ENCODE assay signal across 15 mouse cellular contexts in the genomic region with DNA sequence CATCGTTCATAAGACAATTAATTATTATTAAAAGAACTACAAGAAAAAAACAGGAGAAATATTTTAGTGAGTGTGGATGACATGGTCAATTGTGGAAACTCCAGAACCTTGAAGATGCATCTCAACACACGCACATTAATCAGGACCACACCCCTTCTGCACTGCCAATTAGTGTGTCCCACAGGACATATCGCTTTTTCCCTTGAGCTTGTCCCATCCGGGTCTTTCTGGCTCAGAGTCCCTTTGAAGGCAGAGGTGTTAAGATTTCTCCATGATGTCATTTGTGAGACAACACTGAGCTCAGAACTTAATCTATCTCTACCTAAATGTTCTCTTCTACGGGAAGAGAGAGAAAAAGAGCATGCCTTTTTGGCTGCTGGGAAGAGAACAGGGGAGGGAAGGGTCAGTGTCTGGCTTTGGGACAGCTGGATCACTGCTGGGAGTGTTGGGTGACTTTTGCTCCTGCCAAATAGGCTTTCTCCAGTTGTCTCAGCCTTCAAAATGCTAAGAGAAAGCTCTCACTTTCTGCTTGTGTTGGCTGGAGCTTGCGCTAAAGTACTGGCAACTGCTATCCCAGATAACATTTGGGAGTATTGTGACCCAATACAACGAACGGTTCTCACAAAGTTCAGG.
DNase-seq lines count a peak whose midpoint lies in the region; ATAC-seq and TF ChIP-seq lines count a peak whose summit lies in the region.
"Had no signal": no experiment of that assay in that cellular context is flagged by ENCODE, and none has a peak within 500 bp of the region (broad histone marks: within the 10 kb centered on the region; RNA-seq: fewer than 3 reads in every experiment).

No protein-coding gene starts in this region.

- no peak overlapping the region for H3K4me3 ChIP-seq in heart, adult 2 months
- H3K4me3 ChIP-seq in heart, embryonic 10.5 days = no peak overlapping the region
- H3K4me3 ChIP-seq in lung, embryonic 15.5 days = no peak overlapping the region
- H3K4me3 ChIP-seq in midbrain, embryonic 14.5 days (replicated peaks; ENCODE audit: low read depth, low read length) = no peak overlapping the region
- H3K4me3 ChIP-seq: left cerebral cortex, adult 2 months; liver, embryonic 15.5 days had no signal

- no peak for TF ChIP-seq POLR2A in heart, adult 2 months (IDR thresholded peaks at IDR 0.05; ENCODE audit: insufficient read depth, low read depth, low read length)

- no peaks in the 10 kb centered on the region for H3K79me2 ChIP-seq in heart, adult 2 months (replicated peaks; ENCODE audit: control insufficient read depth, insufficient read depth, low read length)

- ATAC-seq in lung, embryonic 15.5 days (ENCODE audit: borderline replicate concordance, extremely low read depth, low FRiP score, low TSS enrichment) = peak; percentile 57; the same call in 1 of the 2 replicates
- ATAC-seq in midbrain, embryonic 14.5 days (ENCODE audit: low FRiP score, low TSS enrichment) = no peak
- ATAC-seq: CD4-positive, CD25-positive, alpha-beta regulatory T cell, adult 4 months; midbrain, embryonic 16.5 days; Patski had no signal

- H3K9me3 ChIP-seq in heart, embryonic 10.5 days = no peaks in the 10 kb centered on the region
- H3K9me3 ChIP-seq in lung, embryonic 15.5 days = no peaks in the 10 kb centered on the region
- H3K9me3 ChIP-seq in midbrain, embryonic 14.5 days (ENCODE audit: control insufficient read depth, low read length) = no peaks in the 10 kb centered on the region
- H3K9me3 ChIP-seq: liver, embryonic 15.5 days had no signal

- H3K4me1 ChIP-seq in heart, adult 2 months (ENCODE audit: control insufficient read depth, insufficient read depth, low read length) = no peaks in the 10 kb centered on the region; the same call in 1 of the 2 replicates
- 0 out of 2 replicates have a peak, but pooled peaks cover 4% of the 10 kb centered on the region for H3K4me1 ChIP-seq in heart, embryonic 10.5 days
- peaks cover 10% of the 10 kb centered on the region; the same call in 1 of the 2 replicates for H3K4me1 ChIP-seq in lung, embryonic 15.5 days
- no peaks in the 10 kb centered on the region for H3K4me1 ChIP-seq in midbrain, embryonic 14.5 days (ENCODE audit: control insufficient read depth, insufficient read depth, low read length)

- H3K27me3 ChIP-seq in heart, adult 2 months (ENCODE audit: control insufficient read depth, insufficient read depth, low read length) = no peaks in the 10 kb centered on the region
- no peaks in the 10 kb centered on the region for H3K27me3 ChIP-seq in heart, embryonic 10.5 days (ENCODE audit: insufficient read depth, poor library complexity, severe bottlenecking)
- H3K27me3 ChIP-seq in lung, embryonic 15.5 days = no peaks in the 10 kb centered on the region
- no peaks in the 10 kb centered on the region for H3K27me3 ChIP-seq in midbrain, embryonic 14.5 days (ENCODE audit: control insufficient read depth, insufficient read depth, low read length)
- H3K27me3 ChIP-seq: liver, embryonic 15.5 days; Patski had no signal

- no peak for TF ChIP-seq CTCF in heart, adult 2 months (IDR thresholded peaks at IDR 0.05)

- no peak overlapping the region for H3K27ac ChIP-seq in heart, adult 2 months
- H3K27ac ChIP-seq in heart, embryonic 10.5 days = no peak overlapping the region
- H3K27ac ChIP-seq in lung, embryonic 15.5 days = no peak overlapping the region
- H3K27ac ChIP-seq in midbrain, embryonic 14.5 days (replicated peaks; ENCODE audit: low read depth, low read length) = no peak overlapping the region
- H3K27ac ChIP-seq: left cerebral cortex, adult 2 months; liver, embryonic 15.5 days had no signal

- DNase-seq in heart, adult 2 months = peak; percentile 39 to 67
- DNase-seq in heart, embryonic 10.5 days (ENCODE audit: low spot score) = no peak
- DNase-seq in adipocyte (ENCODE audit: low spot score) = peak; percentile 96
- DNase-seq in gastrocnemius, postnatal 36 days = peak; percentile 32 to 49
- DNase-seq in midbrain, embryonic 14.5 days = no peak
- DNase-seq in frontal cortex, postnatal 36 days (ENCODE audit: low spot score in 2 of 2) = no peak
- DNase-seq in thymus, postnatal 36 days = no peak
- DNase-seq: cerebellum, postnatal 36 days; thymus, postnatal 4 days had no signal

- intact Hi-C loops in heart, adult 2 months (cut with DNase I) = no loop called here
- intact Hi-C loops in gastrocnemius, postnatal 36 days (cut with DNase I) = no loop called here

- no peak for TF ChIP-seq EP300 in heart, adult 2 months (IDR thresholded peaks at IDR 0.05; ENCODE audit: insufficient read depth, low read depth, low read length)

- no peaks in the 10 kb centered on the region for H3K36me3 ChIP-seq in heart, adult 2 months (ENCODE audit: control insufficient read depth, insufficient read depth, low read length)
- no peaks in the 10 kb centered on the region for H3K36me3 ChIP-seq in heart, embryonic 10.5 days
- no peaks in the 10 kb centered on the region for H3K36me3 ChIP-seq in lung, embryonic 15.5 days
- no peaks in the 10 kb centered on the region for H3K36me3 ChIP-seq in midbrain, embryonic 14.5 days (ENCODE audit: control insufficient read depth, insufficient read depth, low read length)
- H3K36me3 ChIP-seq: liver, embryonic 15.5 days had no signal

- no peak overlapping the region for H3K4me2 ChIP-seq in lung, embryonic 15.5 days
- H3K4me2 ChIP-seq in midbrain, embryonic 14.5 days (ENCODE audit: low read length) = no peak overlapping the region
- H3K4me2 ChIP-seq: liver, embryonic 15.5 days had no signal

- no peak overlapping the region for H3K9ac ChIP-seq in heart, adult 2 months (ENCODE audit: low read depth, low read length)
- H3K9ac ChIP-seq in lung, embryonic 15.5 days = no peak overlapping the region
- H3K9ac ChIP-seq in midbrain, embryonic 14.5 days (replicated peaks; ENCODE audit: low read length) = no peak overlapping the region
- H3K9ac ChIP-seq: liver, embryonic 15.5 days had no signal

- WGBS in heart, adult 2 months = 33% methylated on average over 8 of the region's 8 CpGs
- 77% methylated on average over 8 of the region's 8 CpGs for WGBS in heart, embryonic 10.5 days
- 47% methylated on average over 8 of the region's 8 CpGs for WGBS in lung, embryonic 15.5 days
- WGBS in midbrain, embryonic 14.5 days = 88% methylated on average over 8 of the region's 8 CpGs

Comparison
In these comparisons a context has a peak if more than half of its experiments do, and no peak if none do; other contexts are left out.
1. DNase-seq: peak in heart, adult 2 months (2 of 2), adipocyte (single experiment) and gastrocnemius, postnatal 36 days (2 of 2); none in heart, embryonic 10.5 days (single experiment), midbrain, embryonic 14.5 days (single experiment), frontal cortex, postnatal 36 days (0 of 2) and thymus, postnatal 36 days (0 of 2).